Mouse (Mus musculus) spleen, adult 2 months (tissue): Measurements from ENCODE around the gene Ssh2.

ENCODE experiments used
- CTCF ChIP-seq: fragments of 200-500 bp; IDR thresholded peaks from 2 replicates; pipeline ENCODE4 v1.5.1; 2011; ENCODE audit warnings: mild to moderate bottlenecking, inconsistent platforms; ENCODE audit not compliant: insufficient read depth, insufficient read length, insufficient replicate concordance; ENCODE audit errors: extremely low read depth
- POLR2A ChIP-seq: fragments of 200-500 bp; IDR thresholded peaks from 2 replicates; pipeline ENCODE4 v1.6.1; 2011; ENCODE audit warnings: low read depth, low read length, inconsistent platforms

- TF ChIP-seq CTCF, result no peak
- no peak for TF ChIP-seq POLR2A
Measured at GRCm38 (mm10) chr11:77369188-77369840, 153.2 kb downstream of the Ssh2 start.
